Mouse (Mus musculus): ENCODE measurements around the gene Shisa3.

Shisa3 gene

DNA sequence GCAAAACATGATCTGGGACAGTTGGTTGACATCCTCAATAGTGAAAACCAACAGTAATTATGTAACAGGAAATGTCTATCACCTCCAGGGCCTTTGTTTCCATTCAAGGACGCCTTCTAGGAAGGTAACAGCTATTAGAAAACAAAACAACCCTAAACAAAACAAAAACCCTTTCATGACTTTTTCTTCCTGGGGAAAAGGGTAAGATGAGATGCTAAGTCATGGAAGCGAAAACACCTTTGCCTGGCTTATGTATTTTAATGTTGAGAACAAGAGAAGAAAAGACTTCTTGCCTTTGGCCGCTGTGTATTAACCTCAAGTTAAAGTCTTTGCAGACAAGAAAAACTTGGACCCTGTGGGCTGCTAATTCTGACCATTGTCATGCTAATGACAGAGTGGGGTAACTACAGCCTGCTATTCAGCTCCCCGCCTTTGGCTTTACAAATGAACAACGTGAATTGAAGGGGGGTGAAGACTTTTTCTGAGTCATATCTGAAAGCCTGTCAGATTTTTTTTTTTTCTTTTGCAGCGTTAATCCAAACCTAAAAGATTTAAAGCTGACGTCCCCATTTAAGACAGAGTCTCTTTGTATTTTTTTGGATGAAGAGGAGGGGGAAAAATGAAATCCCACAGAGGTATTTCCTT lies 25.6 kb downstream of the Shisa3 start:
- in situ Hi-C loops (cut with MboI, MseI), result loop anchor here (10.0 kb wide), 1 partner anchor 202 kb away; no protein-coding TSS in a partner anchor

- in situ Hi-C loops (cut with MboI, MseI), result loop anchor here (10.0 kb wide), 1 partner anchor 201 kb away; no protein-coding TSS in a partner anchor
These were observed 26.2 kb downstream of the Shisa3 start for GRCm38 (mm10) chr5:67633831-67634268.

DNA sequence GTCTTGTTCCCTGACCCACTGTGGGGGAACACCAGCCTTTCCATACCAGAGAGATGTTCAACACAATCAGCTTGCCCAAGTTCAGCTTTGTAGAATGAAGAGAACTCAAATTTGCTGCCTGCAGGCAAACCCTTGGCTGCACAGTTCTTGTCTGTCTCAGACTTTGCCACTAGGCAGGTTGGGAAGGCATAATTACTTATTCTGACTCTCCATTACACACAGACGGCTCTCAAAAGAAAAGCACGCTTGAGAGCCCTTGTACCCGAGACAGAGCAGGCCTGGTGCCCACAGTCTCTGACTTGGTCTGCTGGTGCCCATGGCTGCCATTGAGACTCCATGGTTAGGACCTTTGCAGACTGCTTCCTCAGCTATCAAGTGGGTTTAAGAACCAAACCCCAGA lies 26.7 kb downstream of the Shisa3 start:
- in situ Hi-C loops (cut with MboI, MseI), result loop anchor here (10.0 kb wide), 1 partner anchor 200 kb away; no protein-coding TSS in a partner anchor

DNA sequence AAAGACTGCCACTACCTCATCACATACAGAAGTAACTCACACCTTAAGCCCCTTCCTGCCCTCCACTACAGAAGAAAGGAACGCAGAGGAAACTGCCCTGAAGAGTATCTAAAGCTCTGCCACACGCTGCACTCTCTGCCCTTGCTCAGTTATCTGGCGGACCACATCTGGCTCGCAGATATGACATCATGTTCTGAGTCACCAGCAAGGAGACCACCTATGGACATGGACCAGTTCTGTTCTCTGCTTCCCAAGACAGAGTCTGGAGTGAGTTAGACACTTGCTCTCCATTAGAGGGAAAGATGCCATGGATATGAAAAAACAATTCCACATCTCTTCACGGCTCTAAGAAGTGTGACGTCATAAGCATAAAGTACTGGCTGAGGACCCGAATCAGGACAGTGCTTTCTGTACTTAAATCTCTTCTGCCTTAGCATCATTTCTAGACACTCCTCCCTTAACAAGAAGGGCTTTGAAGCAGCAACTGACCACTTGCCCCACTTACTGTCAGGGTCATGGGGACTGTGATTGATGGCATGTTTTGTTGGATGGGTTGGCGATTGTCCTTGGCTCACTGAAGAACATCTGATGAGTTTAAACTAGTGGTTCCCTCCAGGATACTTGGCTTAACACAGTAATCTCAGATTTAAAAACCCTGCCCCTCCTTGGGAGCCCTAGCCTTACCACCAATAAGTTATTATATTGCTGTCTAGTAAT lies 33.1 kb downstream of the Shisa3 start:
- in situ Hi-C loops (cut with MboI, MseI), result no loop called here

- in situ Hi-C loops (cut with MboI, MseI), result no loop called here
These were observed 33.9 kb downstream of the Shisa3 start for GRCm38 (mm10) chr5:67641406-67642120.

GRCm38 (mm10) chr5:67643537-67644255 lies 36.0 kb downstream of the Shisa3 start:
- in situ Hi-C loops (cut with MboI, MseI), result no loop called here

- in situ Hi-C loops (cut with MboI, MseI), result no loop called here
These were observed 39.3 kb downstream of the Shisa3 start for GRCm38 (mm10) chr5:67646756-67647529.

DNA sequence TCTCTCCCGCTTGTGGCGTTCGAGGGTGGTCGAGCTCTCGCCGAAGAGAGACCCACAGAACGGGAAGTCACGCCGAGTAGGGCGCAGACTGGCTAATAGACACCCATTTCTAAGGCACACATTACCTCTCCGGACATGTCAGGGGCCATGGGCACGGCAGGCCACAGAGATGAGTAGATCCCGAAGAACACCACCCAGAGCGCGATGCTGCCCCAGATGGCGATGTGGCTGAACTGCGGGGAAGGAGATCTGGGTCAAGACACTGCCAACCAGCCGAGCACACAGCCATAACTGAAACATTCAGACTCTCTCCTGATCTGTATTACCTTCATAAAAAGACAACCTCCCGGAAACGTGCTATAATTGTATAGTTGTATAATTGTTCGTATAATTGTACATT lies 39.9 kb downstream of the Shisa3 start:
- in situ Hi-C loops (cut with MboI, MseI), result no loop called here

DNA sequence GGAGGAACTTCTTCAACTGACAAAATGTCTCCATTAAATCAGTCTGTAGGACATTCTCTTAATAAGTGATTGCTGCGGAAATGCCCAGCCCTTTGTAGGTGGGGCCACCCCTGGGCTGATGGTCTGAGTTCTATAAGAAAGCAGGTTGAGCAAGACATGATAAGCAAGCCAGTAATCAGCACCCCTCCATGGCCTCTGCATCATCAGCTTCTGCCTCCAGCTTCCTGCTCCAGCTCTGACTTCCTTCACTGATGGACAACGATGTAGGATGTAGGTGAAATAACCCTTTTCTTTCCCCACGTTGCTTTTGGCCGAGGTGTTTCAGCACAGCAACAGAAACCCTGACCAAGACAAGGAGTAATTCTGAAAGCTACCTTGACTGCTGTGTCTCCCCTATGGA lies 41.5 kb downstream of the Shisa3 start:
- in situ Hi-C loops (cut with MboI, MseI), result no loop called here

GRCm38 (mm10) chr5:67650021-67650420 lies 42.3 kb downstream of the Shisa3 start:
- in situ Hi-C loops (cut with MboI, MseI), result no loop called here

DNA sequence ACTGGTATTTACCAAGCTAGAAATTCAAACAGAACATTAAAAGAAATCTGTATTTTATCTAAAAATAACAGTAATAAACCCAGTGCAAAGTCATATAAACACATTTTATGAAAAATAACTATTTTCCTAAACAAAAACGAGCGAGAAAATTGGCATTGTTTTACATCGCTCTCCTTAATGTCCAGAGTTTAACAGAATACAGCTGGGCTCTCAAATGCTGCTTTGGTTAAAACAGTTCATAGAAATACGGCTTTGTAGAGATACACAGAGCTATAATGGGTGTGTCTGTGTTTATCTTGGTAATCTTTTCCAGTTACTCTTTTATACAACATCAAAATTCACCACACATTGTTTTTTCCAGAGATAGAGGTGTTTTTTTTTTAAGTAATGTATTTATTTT lies 44.8 kb downstream of the Shisa3 start:
- in situ Hi-C loops (cut with MboI, MseI), result no loop called here

DNA sequence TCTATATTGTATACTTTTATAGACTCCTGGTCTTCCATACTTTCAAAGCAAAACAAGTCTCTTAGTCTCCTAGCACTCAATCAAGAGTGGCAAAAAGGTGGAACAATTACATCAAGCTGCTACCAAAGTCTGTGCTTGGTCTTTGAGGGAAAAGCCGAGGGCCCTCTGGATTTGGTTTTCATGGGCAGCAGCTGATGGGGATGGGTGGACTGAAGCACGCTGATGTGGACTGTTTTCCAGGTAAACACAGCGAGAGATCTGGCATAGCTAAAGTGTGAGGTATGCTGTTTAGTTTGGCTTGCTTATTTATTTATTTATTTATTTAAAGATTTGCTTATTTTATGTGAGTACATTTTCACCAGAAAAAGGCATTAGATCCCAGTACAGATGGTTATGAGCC lies 45.9 kb downstream of the Shisa3 start:
- in situ Hi-C loops (cut with MboI, MseI), result no loop called here

GRCm38 (mm10) chr5:67654572-67654971 lies 46.9 kb downstream of the Shisa3 start:
- in situ Hi-C loops (cut with MboI, MseI), result no loop called here

- in situ Hi-C loops (cut with MboI, MseI), result no loop called here
These were observed 48.2 kb downstream of the Shisa3 start for GRCm38 (mm10) chr5:67655696-67656519.

GRCm38 (mm10) chr5:67656821-67657259 lies 49.2 kb downstream of the Shisa3 start:
- in situ Hi-C loops (cut with MboI, MseI), result no loop called here

DNA sequence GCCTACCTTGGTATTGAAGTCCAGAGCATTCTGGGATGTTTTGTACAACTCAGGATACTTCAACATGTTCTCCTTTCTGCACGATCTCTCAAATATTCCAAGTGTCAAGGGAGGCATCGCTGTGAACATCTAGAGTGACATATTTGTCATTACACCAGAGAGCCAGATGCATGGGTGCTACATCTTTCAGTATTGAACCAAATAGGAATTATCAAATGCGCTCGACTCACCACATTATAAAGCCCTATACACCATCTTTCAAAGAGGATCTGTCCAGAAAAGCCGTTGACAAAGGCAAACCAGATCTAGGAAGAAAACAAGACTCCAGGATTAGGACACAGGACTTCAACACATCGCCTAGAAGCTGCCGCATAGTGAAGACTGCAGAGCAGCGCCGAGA lies 52.2 kb downstream of the Shisa3 start:
- in situ Hi-C loops (cut with MboI, MseI), result no loop called here

- in situ Hi-C loops (cut with MboI, MseI), result no loop called here
These were observed 55.0 kb downstream of the Shisa3 start for GRCm38 (mm10) chr5:67662715-67663114.

DNA sequence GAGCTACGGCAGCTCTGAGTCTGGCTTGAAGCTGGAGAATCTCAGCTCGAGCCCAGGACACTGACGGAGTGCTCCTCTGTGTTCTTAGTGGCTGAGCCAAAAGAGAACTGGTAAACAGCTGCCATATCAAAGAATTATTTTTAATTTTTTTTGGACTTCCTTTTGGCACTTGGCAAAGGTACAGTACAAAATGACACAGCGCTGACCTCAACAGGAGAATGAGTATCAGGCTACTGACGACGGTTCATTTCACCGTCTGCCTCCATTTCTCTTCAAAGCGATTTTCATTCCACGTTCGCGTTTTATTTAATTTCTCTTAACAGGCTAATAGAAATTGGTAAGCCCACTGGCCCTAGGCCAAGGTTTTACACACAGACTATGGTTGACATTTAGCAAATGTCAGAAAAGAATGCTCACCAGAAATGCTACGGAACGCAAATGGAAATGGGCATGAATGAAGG lies 61.8 kb downstream of the Shisa3 start:
- in situ Hi-C loops (cut with MboI, MseI), result no loop called here

DNA sequence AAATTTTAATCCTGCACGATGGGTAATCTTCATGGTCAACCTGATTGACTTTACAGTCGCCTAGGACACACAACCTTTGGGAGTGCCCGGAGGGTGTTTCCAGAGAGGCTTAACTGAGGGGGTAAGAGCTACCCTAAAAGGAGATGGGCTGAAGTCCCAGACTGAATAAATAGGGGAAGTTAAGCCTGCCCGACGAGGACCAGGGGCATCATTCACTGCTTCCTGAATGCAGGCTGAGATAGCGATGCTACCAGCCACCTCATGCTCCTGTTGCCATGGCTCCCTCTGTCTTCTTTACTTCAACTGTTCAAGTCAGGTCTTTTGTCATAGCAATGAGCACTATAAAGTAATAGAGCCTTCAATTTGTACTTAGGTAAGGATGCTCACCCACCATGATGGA lies 62.5 kb downstream of the Shisa3 start:
- in situ Hi-C loops (cut with MboI, MseI), result no loop called here

- in situ Hi-C loops (cut with MboI, MseI), result no loop called here
These were observed 65.3 kb downstream of the Shisa3 start for GRCm38 (mm10) chr5:67673008-67673407.
